Mouse (Mus musculus) kidney, adult 8-10 months (tissue): Measurements from ENCODE around the gene Pde6c.

ENCODE experiments used
- DNase-seq, 2 experiments: peaks; one replicate each; pipeline ENCODE4 v3.0.0; 2022

Gene Pde6c

DNA sequence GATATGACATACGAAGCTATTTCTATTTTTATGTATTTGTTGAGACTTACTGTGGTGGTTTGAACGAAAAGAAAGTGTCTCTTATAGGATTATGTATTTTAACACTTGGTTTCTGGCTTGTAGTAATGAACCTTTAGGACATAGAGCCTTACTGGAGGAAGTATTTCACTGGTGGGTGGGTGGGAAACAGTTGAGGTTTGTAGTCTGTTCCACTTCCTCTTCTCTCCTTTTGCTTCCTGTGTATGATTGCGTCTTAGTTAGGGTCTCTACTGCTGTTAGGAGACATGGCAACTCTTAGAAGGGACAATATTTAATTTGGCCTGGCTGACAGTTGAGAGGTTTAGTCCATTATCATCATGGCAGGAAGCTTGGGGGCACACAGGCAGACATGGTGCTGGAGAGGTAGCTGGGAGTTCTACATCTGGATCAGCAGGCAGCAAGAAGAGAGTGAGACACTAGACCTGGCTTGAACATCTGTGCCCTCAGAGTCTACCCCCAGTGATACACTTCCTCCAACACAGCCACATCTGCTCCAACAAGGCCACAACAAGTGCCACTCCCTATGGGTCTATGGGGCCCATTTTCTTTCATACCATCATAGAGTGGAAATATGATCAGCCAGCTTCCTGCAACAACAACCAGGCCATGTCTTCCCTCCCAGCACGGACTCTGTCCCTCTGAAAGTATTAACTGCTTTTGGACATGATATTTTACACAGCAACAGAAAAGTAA is 11.1 kb downstream of the Pde6c start:
- no peak for DNase-seq

DNA sequence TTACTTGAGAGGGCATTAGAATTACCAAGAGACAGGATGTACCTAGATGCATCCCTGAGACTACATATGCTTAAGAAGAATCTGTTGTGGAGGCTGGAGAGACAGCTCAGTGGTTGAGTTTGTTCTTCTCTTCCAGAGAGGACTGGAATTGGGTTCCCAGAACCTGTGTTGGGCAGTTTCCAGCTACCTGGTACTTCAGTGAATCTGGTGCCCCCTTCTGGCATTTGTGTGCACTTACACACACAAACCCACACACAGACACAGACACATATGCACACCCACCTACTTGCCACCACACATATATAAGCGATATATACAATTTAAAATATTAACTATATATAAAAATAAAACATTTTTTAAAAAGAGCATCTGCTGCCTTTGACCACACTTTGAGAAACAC is 23.7 kb downstream of the Pde6c start:
- DNase-seq: no peak

DNA sequence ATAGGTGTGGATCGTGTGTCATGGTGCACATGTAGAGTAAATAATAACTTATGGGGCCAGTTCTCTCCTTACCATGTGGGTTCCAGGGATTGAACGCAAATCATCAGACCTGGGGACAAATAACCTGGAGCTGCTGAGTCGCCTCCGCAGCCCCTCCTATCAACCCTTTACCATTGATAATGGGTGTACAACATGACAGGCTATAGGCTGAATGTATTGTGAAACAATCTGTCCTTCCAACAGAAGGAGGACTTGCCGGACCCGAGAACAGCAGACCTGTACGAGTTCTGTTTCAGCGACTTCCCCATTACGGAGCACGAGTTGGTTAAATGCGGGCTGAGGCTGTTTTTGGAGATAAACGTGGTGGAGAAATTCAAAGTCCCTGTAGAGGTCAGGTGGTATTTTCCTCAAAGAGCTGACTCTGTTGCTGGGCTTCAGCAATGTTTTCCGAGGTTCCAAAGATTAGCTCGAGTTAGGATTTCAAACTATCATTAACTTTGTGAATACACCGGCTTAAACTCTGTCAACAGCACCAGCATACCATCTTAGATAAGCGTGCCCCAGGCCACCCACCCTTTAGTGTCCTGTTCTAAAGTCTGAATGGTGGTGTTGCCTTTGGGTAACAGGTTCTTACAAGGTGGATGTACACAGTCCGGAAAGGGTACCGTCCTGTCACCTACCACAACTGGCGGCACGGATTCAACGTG is 29.2 kb downstream of the Pde6c start:
- no peak for DNase-seq

DNA sequence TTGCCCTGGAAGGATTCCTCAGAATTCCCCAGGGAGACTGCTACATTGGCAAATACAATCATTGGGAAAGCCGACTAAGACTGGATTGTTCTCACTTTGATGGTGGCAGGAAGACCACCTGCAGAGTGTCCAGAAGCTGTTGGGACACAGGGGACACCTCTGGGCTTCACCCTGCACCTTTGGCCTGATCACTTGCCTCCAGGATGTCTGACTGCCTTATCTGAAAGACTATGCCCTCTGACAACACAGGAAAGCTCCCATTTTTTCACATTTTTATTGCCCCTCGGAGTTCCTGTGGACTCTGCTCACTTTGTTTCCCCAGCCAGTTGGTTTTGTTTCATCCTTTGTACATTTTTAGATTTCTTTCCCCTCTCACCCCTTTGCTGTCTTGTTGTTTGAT is 32.1 kb downstream of the Pde6c start:
- DNase-seq: no peak

DNA sequence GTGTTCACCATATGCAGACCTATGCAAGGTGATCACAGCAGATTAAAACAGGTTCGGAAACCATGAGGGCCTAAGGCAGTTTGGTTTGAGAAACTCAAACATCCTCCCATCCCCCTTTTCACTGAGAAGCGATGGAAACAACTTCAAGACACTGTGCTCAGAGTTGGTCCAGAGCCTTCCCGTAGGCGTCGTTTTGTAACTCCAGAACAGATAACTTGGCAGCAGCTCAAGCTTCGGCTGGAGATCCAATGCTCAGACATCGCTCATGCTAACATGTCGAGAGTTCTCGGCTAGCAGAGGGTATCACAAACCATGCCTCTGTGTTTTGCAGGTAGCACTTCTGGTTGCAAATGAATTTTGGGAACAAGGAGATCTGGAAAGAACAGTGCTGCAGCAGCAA is 47.1 kb downstream of the Pde6c start:
- no peak for DNase-seq

DNA sequence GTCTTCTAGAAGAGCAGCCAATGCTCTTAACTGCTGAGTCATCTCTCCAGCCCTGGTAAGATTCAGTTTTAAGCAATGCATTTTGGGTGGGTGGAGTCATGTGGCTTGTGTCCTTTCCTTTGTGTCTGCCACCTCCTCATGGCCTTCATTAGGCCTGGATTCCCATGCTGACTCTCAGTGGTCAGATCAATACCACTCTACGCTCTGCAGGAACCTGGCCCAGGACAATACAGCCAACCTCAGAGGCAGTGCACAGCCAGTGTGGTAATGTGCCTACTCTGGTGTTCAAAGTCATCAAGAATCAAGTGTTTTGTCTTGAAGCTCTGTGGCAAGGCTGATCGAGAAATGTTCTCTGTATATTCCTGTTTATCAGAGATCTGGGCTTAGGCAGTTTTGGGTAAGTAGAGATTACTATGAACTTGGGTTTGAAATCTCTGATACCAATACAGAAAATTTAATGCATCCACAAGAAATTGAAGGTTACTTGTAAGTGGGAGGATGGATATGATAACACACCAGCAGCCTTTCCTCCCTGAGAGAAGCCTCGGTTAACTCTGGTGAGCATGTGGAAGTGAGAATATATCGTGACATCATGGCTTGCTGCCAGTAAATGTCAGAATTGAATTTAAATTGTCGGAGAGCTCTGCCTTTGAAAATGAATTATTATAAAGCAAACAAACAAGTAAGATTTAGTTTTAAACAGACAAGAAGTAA is 54.2 kb downstream of the Pde6c start:
- no peak for DNase-seq

DNA sequence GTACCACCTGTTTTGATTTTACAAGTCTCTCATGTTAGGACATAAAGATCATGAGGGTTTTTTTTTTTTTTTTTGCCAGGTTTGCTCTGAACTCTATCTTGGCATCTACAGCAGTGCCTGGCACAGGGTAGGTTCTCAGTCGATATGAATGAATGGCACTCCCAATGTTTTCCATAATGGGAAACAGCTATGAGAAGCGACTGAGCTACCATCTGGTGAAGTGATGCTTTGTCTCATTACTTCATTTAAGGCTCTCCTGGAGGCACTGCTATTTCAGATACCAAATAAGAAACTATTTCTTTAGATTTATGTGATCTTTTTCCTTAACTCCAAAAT is 54.7 kb downstream of the Pde6c start:
- DNase-seq: no peak

DNA sequence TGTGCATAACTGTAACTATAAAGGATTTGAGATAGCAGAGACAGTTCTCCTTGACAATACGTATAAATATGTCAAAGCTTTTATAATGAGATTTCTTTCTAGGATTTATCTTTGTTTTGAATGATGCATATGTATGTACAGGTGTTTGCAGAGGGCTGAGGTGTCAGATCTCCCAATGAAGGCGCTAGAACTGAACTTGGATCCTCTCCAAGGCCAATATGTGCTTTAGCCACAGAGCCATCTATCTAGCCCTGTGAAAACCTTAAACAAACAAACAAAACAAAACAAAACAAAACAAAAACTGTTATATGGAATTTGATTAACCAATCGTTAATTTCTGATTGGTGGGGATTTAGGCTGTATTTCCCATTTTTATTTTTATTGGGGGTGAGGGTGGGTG is 58.0 kb downstream of the Pde6c start:
- no peak for DNase-seq

DNA sequence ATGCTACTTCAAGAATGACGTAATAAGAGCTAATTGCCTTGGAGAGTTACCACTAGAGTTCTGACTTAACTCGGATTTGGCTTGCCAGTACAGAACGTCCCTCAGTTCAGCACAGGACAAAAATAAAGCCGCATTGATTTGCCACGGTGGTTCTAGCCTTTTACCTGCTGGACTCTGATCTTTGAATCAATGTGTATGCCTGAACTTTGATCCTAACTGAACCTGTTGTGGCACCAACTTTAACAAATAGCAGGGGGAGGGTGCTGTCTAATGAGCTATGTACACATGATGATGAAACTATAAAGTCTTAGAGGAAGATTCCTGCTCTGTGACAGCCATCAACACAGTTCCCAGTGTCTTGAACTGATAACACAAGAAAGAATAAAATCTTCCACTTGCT is 58.9 kb downstream of the Pde6c start:
- DNase-seq: peak in 1 of 2 experiments; percentile 1

DNA sequence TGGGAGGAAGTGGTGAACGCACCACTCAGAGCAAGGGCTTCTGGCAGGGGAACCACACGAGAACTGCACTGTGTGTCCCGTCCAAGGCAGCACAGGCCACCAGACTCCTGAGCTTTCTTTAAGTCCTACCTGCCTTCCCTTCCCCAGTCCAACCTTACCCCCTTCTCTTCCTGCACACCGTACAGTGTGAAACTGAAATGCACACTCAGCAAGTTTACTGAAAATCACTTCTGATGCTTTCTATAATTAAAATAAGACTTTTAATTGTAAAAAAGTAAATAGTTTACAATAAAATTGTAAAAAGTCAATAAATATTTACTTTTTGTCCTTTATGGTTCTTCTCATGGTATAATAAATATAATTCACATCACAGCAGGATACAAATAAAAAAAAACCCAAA is 62.7 kb downstream of the Pde6c start:
- no peak for DNase-seq

DNA sequence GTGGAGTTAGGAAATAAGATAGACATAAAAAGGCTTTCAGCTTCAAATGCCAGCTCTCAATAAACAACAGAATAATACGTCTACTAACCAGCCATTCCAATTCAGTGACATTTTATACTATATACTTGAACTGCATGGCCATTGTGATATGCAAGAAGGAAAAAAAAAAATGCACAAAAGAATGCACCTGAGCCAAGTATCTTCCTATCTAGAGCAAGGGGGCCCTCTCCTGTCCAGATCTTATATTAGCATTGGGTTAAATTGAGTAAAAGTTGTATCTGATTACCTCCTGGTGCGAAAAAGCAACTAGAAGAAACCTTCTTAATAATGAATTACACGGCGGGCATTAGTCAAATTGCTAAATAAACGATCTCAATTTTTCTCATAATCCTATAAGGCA is 66.2 kb downstream of the Pde6c start:
- DNase-seq: no peak

DNA sequence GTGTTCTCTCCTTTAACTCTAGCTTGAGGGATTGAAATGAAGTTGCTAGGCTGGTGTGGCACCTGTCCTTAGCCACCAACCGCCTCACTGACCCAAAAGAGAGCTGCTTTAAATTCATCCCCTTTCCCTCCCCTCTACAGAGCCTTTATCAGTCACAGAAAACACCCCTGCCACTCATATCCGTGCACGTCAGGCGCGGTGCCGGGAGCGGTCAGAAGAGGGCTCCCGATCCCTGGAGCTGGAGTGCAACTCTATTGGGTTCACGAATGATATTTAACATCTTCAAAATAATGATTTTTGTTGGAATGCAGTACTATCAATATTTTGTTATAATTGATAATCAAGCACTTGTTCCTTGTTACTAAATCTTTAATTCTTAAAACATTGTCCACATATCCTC is 74.1 kb downstream of the Pde6c start:
- DNase-seq: no peak

DNA sequence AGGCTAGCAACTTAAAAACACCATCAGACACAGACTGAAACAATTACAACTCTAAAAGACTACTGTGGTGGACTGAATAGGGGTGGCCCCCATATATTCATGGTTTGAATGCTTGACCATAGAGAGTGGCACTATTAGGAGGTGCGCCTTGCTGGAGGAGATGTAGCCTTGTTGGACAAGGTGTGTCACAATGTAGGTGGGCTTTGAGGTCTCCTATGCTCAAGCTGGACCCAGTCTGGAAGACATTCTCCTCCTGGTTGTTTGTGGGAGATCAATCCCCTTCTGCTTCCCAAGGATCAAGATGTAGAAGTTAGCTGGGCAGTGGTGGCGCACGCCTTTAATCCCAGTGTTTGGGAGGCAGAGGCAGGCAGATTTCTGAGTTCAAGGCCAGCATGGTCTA is 85.1 kb downstream of the Pde6c start:
- no peak for DNase-seq

DNA sequence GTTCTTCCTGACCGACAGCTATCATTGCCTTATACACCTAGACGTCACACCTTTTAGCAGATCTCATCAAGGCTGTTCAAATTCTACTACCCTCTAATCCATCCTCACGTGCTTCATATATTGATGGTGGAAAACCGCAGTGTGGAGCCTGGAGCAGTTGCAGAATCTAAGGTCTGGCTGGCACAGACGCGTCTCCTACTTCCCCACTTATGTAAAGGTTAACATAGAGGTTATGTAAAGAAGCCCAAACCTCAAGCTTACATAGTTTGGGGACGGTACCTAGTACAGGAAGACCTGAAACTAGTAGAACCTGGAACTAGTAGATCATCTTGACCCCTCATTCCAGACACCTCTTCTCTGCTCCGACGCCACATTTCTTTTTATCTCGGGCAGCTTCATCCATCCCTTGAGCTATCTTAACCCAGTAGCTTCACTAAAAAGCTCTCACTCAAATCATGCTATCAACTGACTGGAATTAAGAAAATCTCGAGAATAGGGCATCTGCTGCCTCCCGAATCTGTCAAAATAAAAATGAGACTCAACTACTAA is 90.8 kb downstream of the Pde6c start:
- no peak for DNase-seq

DNA sequence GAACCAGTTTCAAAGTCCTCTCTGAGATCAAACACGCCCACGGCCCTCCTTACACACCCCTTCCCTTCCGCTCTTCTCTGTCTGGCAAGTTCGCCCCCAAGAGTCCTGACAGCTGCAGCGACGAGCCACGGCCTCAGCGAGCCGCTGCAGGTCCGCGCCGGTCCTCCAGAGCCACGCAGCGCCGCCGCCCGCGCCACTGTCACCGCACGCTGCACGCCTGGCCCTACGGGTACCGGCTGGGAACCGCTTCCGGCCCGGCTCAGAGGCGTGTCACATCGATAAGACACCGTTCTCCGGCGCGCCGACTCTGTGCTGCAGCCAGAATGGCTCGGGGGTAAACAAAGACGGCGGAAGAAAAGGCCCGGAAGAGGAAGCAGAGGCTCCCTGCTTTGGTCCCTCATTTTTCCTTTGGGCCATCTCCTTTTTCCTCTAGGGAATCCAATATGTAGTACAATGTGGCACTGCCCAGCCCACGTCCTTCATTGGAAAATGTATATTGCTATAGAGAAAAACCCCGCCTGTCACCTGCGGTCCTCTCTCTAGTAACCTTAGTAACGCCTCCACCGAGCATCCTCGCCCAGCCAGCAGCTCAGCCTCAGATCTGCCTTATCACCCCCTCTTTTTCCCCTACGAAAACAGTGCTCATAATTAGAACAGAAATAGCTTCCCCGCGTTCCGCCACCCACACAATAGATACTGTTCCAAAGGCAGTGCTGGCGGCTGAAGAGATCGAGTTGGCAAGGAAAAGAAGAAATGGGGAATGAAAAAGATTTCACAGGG is 91.5 kb downstream of the Pde6c start, which contains the start of gene Fra10ac1:
TSS of gene Fra10ac1 (minus strand) at position 252 of the 780 bp plus-strand sequence.
- DNase-seq: peak; percentile 81 to 87

DNA sequence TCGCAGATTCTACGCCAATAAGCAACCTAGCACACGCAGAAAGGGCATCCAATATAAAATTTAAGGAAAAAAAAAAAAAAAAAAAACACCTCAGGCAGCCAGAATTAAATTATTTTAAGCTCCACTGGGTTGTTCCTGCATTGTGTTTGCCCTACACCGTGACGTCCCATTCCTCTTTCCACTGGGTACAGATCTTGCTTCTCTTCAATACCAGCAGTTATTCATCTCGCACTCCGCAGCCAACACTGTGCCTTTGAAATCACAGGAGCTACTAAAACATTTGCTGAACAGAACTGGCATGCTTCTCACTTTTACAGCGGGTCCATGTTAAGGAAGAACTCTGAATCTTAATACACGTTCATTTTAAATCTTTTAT is 92.1 kb downstream of the Pde6c start:
- no peak for DNase-seq

DNA sequence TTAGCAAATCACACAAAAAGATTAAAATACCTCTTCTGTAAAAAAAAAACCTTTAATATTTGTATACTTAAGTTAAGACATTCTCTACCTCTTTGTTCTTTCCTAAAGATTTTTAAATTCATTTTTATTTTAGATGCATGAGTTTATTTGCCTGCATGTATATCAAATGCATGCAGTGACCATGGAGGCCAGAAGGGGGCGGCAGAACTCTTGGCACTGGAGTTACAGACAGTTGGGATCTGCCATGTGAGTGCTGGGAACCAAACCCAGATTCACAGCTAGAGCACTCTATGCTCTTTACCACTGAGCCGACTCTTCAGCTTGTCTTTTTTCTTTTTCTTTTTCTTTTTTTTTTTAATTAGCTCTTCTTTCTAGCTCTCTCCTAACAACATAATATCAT is 96.1 kb downstream of the Pde6c start:
- DNase-seq: no peak

DNA sequence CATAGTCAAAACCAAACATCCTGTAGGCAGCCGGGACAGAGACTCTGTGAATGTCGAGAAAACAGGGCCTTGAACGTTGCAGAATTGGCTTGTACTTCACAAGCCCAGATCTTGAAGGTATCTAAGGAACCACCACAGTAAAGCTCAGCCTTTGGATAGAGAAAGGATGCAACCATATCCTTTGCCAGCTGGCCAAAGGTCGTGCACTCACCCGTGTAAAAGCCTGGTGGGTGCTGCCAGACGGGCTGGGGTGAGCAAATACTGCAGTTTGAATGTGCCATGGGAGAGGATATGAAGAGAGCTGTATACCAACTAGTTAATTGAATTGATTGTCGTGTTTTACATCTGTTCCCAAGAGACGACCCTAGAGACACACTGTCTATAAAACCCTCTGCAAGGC is 99.5 kb downstream of the Pde6c start:
- DNase-seq: peak; percentile 28 to 48

DNA sequence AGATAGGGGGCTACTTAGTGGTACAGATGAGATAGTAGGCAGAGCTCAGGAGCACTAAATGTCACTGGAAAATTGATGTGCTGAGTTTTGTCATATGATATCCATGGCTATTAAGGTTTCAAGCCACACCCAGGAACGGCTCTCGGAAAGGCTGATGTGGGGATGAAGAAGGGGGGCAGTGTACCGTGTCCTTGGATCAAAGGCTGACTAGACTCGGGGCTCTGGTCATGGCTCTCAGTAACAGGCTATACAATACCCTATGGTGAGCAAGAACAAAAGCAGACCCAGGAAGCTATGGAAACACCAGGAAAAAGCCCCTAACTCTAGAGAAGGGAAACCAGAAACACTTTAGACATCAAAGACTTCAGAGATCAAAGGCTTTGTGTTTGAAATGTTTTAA is 99.9 kb downstream of the Pde6c start:
- DNase-seq: no peak
